Mouse (Mus musculus) forebrain, embryonic 10.5 days (tissue): ENCODE measurements around the gene Il17rd. TPM values are rescaled to one million over a fixed set of nuclear protein-coding genes. Genes with fewer than 3 reads are reported as not detected.
A peak's percentile ranks its signal among the peaks of the same experiment; 100 is the strongest.

Experiments
- DNase-seq: peaks from one replicate; pipeline ENCODE4 v3.0.0-alpha.2; 2017; ENCODE audit warnings: low spot score; ENCODE audit errors: extremely low spot score
- H3K27ac ChIP-seq: fragments of 300-500 bp; sonication (generic); 2 replicates; pipeline ENCODE4 v1.5.1; 2016; ENCODE audit warnings: mild to moderate bottlenecking
- H3K27me3 ChIP-seq: fragments of 300-500 bp; sonication (generic); 2 replicates; pipeline ENCODE4 v1.6.1; 2016; ENCODE audit warnings: mild to moderate bottlenecking; ENCODE audit not compliant: poor library complexity, severe bottlenecking
- H3K36me3 ChIP-seq: fragments of 300-500 bp; sonication (generic); replicated peaks from 2 replicates; pipeline ENCODE4 v1.6.1; 2016; ENCODE audit warnings: mild to moderate bottlenecking, moderate library complexity
- H3K4me1 ChIP-seq: fragments of 300-500 bp; sonication (generic); 2 replicates; pipeline ENCODE4 v1.6.1; 2016
- H3K4me3 ChIP-seq: fragments of 300-500 bp; sonication (generic); 2 replicates; pipeline ENCODE4 v1.5.1; 2016; ENCODE audit warnings: mild to moderate bottlenecking, moderate library complexity
- H3K9me3 ChIP-seq: fragments of 300-500 bp; sonication (generic); 2 replicates; pipeline ENCODE4 v1.6.1; 2016; ENCODE audit warnings: mild to moderate bottlenecking, moderate library complexity
- WGBS: fragments of 180-500 bp; shearing (Covaris S2); methylation state at CpG from one replicate; pipeline ENCODE4 v1.1.7; 2016; 5-methylcytosine and 5-hydroxymethylcytosine counted together
- polyA plus RNA-seq: library from polyadenylated mRNA; unstranded; fragments of >200 nt; fragmentation: Nextera tagmentation; extraction: Ambion mirVana; gene quantifications from 2 replicates; pipeline ENCODE4 v1.2.1, GENCODE M21; 2016

Il17rd gene
- polyA plus RNA-seq, 1 experiment from 2014 or later: 9.6 TPM

GRCm38 (mm10) chr14:27050043-27050442, 11.3 kb downstream of the Il17rd start:
- H3K4me3 ChIP-seq: peak overlapping the region; percentile 26; the same call in 1 of the 2 replicates
- DNase-seq: no peak
- H3K9me3 ChIP-seq: no peaks in the 10 kb centered on the region
- WGBS: 24% methylated on average over 9 of the region's 9 CpGs
- peaks cover 87% of the 10 kb centered on the region for H3K4me1 ChIP-seq
- peaks cover 4% of the 10 kb centered on the region; the same call in 1 of the 2 replicates for H3K27me3 ChIP-seq
- peak overlapping the region; percentile 88 for H3K27ac ChIP-seq
- peaks cover 9% of the 10 kb centered on the region for H3K36me3 ChIP-seq

DNA sequence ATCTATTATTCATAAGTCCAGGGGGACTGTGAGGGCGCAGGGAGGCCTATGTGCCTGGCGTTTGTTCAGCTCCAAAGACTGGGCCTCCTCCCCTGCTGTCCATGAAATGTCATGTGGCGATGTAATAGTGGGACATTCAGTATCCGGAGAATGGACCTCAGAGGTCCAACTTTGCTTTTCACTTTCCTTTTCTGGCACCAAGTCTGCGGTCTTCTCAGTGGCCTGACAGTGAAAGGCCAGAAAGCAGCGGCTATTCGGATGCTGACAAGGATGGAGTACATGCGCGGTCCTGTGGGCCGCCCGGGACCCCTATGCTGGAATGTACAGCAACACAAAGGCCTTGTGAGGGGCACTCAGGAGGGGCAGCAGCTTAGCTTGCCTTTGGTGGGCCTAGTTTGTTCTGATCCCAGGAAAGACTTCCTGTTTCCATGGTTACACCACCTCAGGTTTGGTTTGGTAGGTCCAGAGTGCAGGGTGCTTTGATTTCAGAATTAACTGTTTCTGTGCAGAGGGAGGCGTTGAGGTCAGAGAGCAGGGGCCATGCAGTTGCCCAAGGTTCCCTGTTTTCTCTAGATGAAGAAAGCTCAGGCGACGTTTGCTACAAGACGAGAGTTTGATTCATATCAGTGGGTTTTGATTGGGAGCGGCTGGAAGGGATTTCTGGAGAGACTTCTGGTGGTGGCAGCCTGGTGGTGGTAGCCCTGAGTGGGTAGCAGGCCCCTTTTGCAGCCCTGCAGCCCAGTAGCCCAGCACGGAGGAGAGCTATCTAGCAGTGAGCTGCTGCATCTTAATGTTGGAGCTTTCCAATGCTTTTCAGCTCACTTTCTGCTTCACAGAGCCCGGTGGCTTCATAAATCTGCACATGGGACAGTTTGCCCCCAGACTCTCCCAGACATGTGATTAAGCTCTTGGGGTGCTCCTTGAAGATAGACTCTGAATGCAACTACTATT, 12.1 kb downstream of the Il17rd start:
- peaks cover 83% of the 10 kb centered on the region for H3K4me1 ChIP-seq
- peak; percentile 76 for DNase-seq
- no peaks in the 10 kb centered on the region for H3K9me3 ChIP-seq
- WGBS: 20% methylated on average over 18 of the region's 18 CpGs
- peak overlapping the region; percentile 26 for H3K4me3 ChIP-seq
- H3K27me3 ChIP-seq: peaks cover 4% of the 10 kb centered on the region; the same call in 1 of the 2 replicates
- H3K27ac ChIP-seq: peak overlapping the region; percentile 88
- H3K36me3 ChIP-seq: peaks cover 9% of the 10 kb centered on the region

DNA sequence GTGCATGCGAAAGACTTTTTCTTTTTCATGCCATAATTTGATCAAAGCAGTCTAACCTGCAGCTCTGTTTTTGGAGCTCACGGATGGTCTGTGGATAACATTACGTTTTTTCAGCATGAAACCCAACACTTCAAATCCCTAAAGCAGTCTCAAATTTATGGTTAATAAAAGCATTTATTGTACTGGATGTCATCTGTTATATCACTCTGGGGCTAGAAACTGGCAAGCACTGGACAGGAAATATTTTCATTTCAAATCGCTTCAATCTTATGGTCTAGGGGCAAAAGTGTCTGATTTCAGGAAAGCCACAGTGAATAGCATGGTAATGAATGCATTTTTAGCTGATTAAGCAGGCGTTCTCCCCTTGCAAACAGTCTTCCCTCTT, 12.8 kb downstream of the Il17rd start:
- 36% methylated on average over 5 of the region's 5 CpGs for WGBS
- DNase-seq: no peak
- H3K4me3 ChIP-seq: peak overlapping the region; percentile 26
- no peaks in the 10 kb centered on the region for H3K9me3 ChIP-seq
- peaks cover 9% of the 10 kb centered on the region for H3K36me3 ChIP-seq
- H3K4me1 ChIP-seq: peaks cover 83% of the 10 kb centered on the region
- peak overlapping the region; percentile 88 for H3K27ac ChIP-seq
- peaks cover 4% of the 10 kb centered on the region; the same call in 1 of the 2 replicates for H3K27me3 ChIP-seq

GRCm38 (mm10) chr14:27058535-27059223, 19.9 kb downstream of the Il17rd start:
- H3K27ac ChIP-seq: peak overlapping the region; percentile 30
- DNase-seq: no peak
- peaks cover 68% of the 10 kb centered on the region for H3K4me1 ChIP-seq
- H3K36me3 ChIP-seq: peaks cover 19% of the 10 kb centered on the region
- 0 out of 2 replicates have a peak, but pooled peaks cover 3% of the 10 kb centered on the region for H3K9me3 ChIP-seq
- peaks cover 17% of the 10 kb centered on the region; the same call in 1 of the 2 replicates for H3K27me3 ChIP-seq
- 48% methylated on average over 13 of the region's 13 CpGs for WGBS
- H3K4me3 ChIP-seq: no peak overlapping the region

DNA sequence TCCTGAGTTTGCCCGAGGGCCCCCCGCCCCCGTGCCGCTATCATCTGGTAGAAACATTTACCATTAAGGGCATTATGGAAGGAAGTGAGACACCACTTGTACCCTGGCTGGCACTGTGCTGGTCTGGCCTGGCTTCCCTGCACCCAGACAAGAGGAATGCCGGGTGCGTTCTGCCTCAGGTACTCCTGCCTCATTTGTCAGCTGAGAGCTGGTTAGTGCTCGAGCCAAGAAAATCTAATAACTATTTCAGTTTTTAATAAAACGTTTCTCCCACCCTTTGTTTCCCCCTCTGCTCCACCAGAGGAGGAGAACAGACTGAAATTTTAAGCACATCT, 20.4 kb downstream of the Il17rd start:
- Histone ChIP-seq H3K4me1 (peaks cover 67% of the 10 kb centered on the region), H3K27ac (peak overlapping the region; percentile 30), H3K9me3 (0 out of 2 replicates have a peak, but pooled peaks cover 3% of the 10 kb centered on the region), H3K36me3 (peaks cover 16% of the 10 kb centered on the region), H3K4me3 (no peak overlapping the region), H3K27me3 (peaks cover 22% of the 10 kb centered on the region; the same call in 1 of the 2 replicates)
- DNase-seq: no peak
- 68% methylated on average over 8 of the region's 8 CpGs for WGBS

- no peak overlapping the region for H3K27ac ChIP-seq
Observed at GRCm38 (mm10) chr14:27063338-27063737, 24.6 kb downstream of the Il17rd start.

DNA sequence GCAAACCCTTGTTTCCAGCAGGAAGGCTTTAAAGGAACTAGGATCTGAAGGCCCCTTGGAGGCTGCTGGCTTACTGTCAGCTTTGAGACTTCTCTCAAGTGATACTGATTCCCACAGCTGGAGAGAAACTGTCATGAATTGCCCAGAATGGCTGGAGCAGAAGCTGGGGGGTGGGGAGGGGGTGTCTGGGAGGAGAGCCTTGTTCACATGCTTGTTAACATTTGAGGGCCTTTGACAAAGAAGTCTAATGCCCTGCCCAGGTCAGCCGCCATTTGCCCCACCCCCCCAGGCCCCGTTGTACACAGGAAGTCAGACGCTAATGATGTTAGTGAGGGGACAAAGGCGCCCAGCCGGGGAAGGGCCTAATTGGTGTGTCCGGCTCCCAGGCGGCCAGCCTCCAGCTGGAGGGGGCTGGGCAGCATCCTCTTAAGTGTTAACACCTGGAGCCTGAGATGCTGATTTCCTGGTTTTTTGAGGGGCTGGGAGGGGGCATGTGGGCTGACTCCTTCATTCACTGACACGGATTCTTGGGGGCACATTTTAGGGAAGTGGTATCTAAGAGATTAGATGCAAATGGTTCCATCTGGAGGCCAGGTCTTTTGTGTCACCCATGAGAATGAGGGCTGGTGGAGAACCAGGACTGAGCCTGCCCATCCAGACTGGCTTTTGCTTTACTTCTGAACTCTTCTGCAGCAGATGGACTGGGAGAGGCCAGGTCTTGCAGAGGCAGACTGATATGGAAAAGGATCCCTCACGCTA, 27.6 kb downstream of the Il17rd start:
- Histone ChIP-seq H3K9me3 (0 out of 2 replicates have a peak, but pooled peaks cover 2% of the 10 kb centered on the region), H3K4me3 (peak overlapping the region; percentile 27; the same call in 1 of the 2 replicates), H3K4me1 (peaks cover 87% of the 10 kb centered on the region), H3K27ac (peak overlapping the region; percentile 79), H3K36me3 (peaks cover 9% of the 10 kb centered on the region), H3K27me3 (peaks cover 55% of the 10 kb centered on the region)
- 2% methylated on average over 9 of the region's 9 CpGs for WGBS
- peak; percentile 86 for DNase-seq

More at GRCm38 (mm10) chr14:27063338-27063737, 24.6 kb downstream of the Il17rd start:
- 48% methylated on average over 1 of the region's 1 CpGs for WGBS
- Histone ChIP-seq H3K27me3 (peaks cover 38% of the 10 kb centered on the region), H3K4me1 (peaks cover 73% of the 10 kb centered on the region), H3K9me3 (0 out of 2 replicates have a peak, but pooled peaks cover 3% of the 10 kb centered on the region), H3K4me3 (no peak overlapping the region), H3K36me3 (peaks cover 10% of the 10 kb centered on the region)
- DNase-seq: no peak

- H3K27me3 ChIP-seq: peaks cover 62% of the 10 kb centered on the region
- peak overlapping the region; percentile 6; the same call in 1 of the 2 replicates for H3K4me3 ChIP-seq
- no peaks in the 10 kb centered on the region; the same call in none of the 2 replicates for H3K36me3 ChIP-seq
- H3K9me3 ChIP-seq: no peaks in the 10 kb centered on the region
- H3K4me1 ChIP-seq: peaks cover 92% of the 10 kb centered on the region
- H3K27ac ChIP-seq: peak overlapping the region; percentile 76
- 24% methylated on average over 6 of the region's 6 CpGs for WGBS
- DNase-seq: peak; percentile 48
Observed at GRCm38 (mm10) chr14:27067866-27068271, 29.1 kb downstream of the Il17rd start.

- no peak for DNase-seq
- no peaks in the 10 kb centered on the region for H3K9me3 ChIP-seq
- no peak overlapping the region for H3K4me3 ChIP-seq
- H3K4me1 ChIP-seq: peaks cover 97% of the 10 kb centered on the region
- H3K36me3 ChIP-seq: no peaks in the 10 kb centered on the region
- H3K27ac ChIP-seq: peak overlapping the region; percentile 63; the same call in 1 of the 2 replicates
- 41% methylated on average over 8 of the region's 8 CpGs for WGBS
- H3K27me3 ChIP-seq: peaks cover 48% of the 10 kb centered on the region
Observed at GRCm38 (mm10) chr14:27069434-27070097, 30.8 kb downstream of the Il17rd start.

DNA sequence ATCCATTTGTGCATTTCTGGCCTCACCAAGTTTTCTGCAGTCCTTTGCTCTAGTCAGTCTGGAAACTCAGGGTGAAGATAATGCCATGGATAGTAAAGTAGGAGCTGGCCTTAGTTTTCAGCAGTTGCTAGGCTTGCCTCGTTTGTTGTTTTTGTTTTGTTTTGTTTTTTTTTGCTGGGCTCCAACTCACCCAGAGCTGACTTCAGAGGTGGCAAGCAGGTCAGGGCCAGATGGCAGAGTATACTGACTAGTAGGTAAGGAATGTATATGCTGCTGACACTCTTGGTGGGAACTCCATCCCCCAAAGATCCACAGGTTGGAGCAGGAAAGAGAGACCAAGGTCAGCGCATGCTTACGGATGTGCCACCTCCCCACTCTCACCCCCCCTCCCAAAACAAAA, 31.4 kb downstream of the Il17rd start:
- DNase-seq: no peak
- Histone ChIP-seq H3K9me3 (no peaks in the 10 kb centered on the region), H3K36me3 (no peaks in the 10 kb centered on the region), H3K27me3 (peaks cover 47% of the 10 kb centered on the region), H3K4me1 (peaks cover 100% of the 10 kb centered on the region), H3K27ac (peak overlapping the region; percentile 63; the same call in 1 of the 2 replicates), H3K4me3 (no peak overlapping the region)
- 41% methylated on average over 3 of the region's 3 CpGs for WGBS

GRCm38 (mm10) chr14:27070758-27071157, 32.0 kb downstream of the Il17rd start:
- no peak overlapping the region for H3K4me3 ChIP-seq
- peaks cover 47% of the 10 kb centered on the region for H3K27me3 ChIP-seq
- H3K36me3 ChIP-seq: no peaks in the 10 kb centered on the region
- H3K9me3 ChIP-seq: no peaks in the 10 kb centered on the region
- H3K27ac ChIP-seq: peak overlapping the region; percentile 63; the same call in 1 of the 2 replicates
- H3K4me1 ChIP-seq: peaks cover 98% of the 10 kb centered on the region
- WGBS: 13% methylated on average over 9 of the region's 9 CpGs
- no peak for DNase-seq
